Mouse (Mus musculus) hindbrain, embryonic 16.5 days (tissue): ENCODE results near the gene Mettl22. TPM values are rescaled to one million over a fixed set of nuclear protein-coding genes. Genes with fewer than 3 reads are reported as not detected.

ENCODE experiments used
- ATAC-seq: fragments of 200-750 bp; cut with Nextera tagmentation; 2 replicates; pipeline ENCODE4 v1.8.0; 2017; ENCODE audit warnings: moderate TSS enrichment, moderate library complexity
- H3K27ac ChIP-seq: fragments of 300-500 bp; sonication (generic); 2 replicates; pipeline ENCODE4 v1.5.1; 2014; ENCODE audit warnings: low read depth, mild to moderate bottlenecking, control low read depth, low read length, moderate library complexity
- H3K27me3 ChIP-seq: fragments of 300-500 bp; sonication (generic); replicated peaks from 2 replicates; pipeline ENCODE4 v1.6.1; 2014; ENCODE audit warnings: low read length; ENCODE audit not compliant: control insufficient read depth, insufficient read depth
- H3K36me3 ChIP-seq: fragments of 300-500 bp; sonication (generic); 2 replicates; pipeline ENCODE4 v1.6.1; 2014; ENCODE audit warnings: mild to moderate bottlenecking, low read length, moderate library complexity, mixed read lengths; ENCODE audit not compliant: control insufficient read depth, insufficient read depth
- H3K4me1 ChIP-seq: fragments of 300-500 bp; sonication (generic); 2 replicates; pipeline ENCODE4 v1.6.1; 2014; ENCODE audit warnings: low read depth, low read length; ENCODE audit not compliant: control insufficient read depth, insufficient read depth
- H3K4me2 ChIP-seq: fragments of 300-500 bp; sonication (generic); 2 replicates; pipeline ENCODE4 v1.6.1; 2014; ENCODE audit warnings: mild to moderate bottlenecking, low read length, control low read depth, moderate library complexity
- H3K4me3 ChIP-seq: fragments of 300-500 bp; sonication (generic); 2 replicates; pipeline ENCODE4 v1.5.1; 2014; ENCODE audit warnings: mild to moderate bottlenecking, low read length, control low read depth, moderate library complexity
- H3K9ac ChIP-seq: fragments of 300-500 bp; sonication (generic); 2 replicates; pipeline ENCODE4 v1.6.1; 2014; ENCODE audit warnings: low read depth, mild to moderate bottlenecking, control low read depth, low read length, moderate library complexity
- H3K9me3 ChIP-seq: fragments of 300-500 bp; sonication (generic); 2 replicates; pipeline ENCODE4 v1.6.1; 2014; ENCODE audit warnings: mild to moderate bottlenecking, low read length, moderate library complexity; ENCODE audit not compliant: control insufficient read depth
- WGBS: fragments of 180-500 bp; shearing (Covaris S2); extraction: QIAGEN DNeasy Blood & Tissue Kit; methylation state at CpG from one replicate; pipeline ENCODE4 v1.1.7; 2014; 5-methylcytosine and 5-hydroxymethylcytosine counted together
- polyA plus RNA-seq: library from polyadenylated mRNA; unstranded; fragments of >200 nt; fragmentation: Nextera tagmentation; extraction: Ambion mirVana; gene quantifications from 2 replicates; pipeline ENCODE4 v1.2.1, GENCODE M21; 2015

Gene Mettl22
- polyA plus RNA-seq, 1 experiment from 2014 or later, result 58.4 TPM

- WGBS, result 11% methylated on average over 11 of the region's 11 CpGs
- ATAC-seq, result peak; percentile 94
- Histone ChIP-seq H3K36me3 (no peaks in the 10 kb centered on the region), H3K4me2 (peak overlapping the region; percentile 4; the same call in 1 of the 2 replicates), H3K27me3 (no peaks in the 10 kb centered on the region), H3K4me3 (no peak overlapping the region), H3K9me3 (no peaks in the 10 kb centered on the region), H3K4me1 (peaks cover 21% of the 10 kb centered on the region), H3K9ac (peak overlapping the region; percentile 43; the same call in 1 of the 2 replicates), H3K27ac (peak overlapping the region; percentile 77)
Observed at GRCm38 (mm10) chr16:8523480-8524144, 53.0 kb downstream of the Mettl22 start.

DNA sequence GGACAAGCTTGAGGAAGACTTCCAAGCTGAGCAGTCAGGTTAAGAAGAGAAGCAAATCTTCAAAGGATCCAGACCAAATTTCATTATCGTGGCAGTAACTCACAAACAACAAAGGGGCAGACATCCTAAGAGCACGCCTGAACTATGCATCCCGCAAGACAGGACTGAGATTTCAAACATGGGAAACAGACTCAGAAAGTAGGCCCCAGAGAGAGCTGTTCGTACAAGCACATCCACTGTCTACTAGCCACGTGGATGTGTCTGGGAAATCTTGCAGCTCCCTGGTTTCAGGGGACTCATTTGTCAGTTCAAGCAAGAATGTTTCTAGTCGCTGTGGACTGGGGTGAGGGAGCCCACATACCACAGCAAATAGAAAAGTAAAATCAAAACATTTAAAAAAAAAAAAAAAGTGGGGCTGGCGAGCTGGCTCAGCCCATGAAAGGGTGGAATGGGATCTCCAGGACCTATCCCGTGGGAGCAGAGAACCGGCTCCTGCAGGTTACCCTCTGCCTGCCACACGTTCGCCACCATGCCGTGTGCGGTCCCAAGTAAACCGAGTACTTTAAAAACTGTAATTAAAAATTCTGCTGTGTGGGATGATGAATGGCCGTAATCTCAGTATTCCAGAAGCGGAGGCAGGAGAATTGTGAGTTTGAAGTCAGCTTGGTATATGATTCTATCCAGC is 53.7 kb downstream of the Mettl22 start:
- WGBS, result 41% methylated on average over 16 of the region's 16 CpGs
- Histone ChIP-seq H3K27me3 (no peaks in the 10 kb centered on the region), H3K9me3 (no peaks in the 10 kb centered on the region), H3K9ac (peak overlapping the region; percentile 43; the same call in 1 of the 2 replicates), H3K27ac (peak overlapping the region; percentile 77), H3K4me2 (0 out of 2 replicates have a peak overlapping the region, but pooled peaks have one; percentile 4), H3K36me3 (no peaks in the 10 kb centered on the region), H3K4me3 (no peak overlapping the region), H3K4me1 (peaks cover 21% of the 10 kb centered on the region)
- ATAC-seq, result peak; percentile 69

DNA sequence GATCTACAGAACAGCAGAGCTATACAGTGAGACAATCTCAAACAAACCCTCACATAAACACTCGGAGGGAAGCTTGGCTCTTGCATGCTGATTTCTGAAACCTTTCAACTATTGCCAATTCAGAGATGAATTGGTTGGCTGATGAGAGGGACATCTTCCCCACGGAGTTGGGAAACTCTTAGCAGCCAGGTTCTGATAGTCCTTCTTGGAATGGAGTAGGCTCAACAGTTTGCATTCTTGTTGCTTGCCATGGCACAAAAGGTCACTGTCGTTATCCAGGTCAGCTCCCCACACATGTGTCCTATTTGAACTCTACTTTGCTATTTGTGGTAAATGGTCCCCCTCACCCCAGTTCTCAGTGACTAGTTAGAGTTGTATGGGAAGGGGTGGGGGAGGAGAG is 54.7 kb downstream of the Mettl22 start:
- Histone ChIP-seq H3K36me3 (no peaks in the 10 kb centered on the region), H3K9ac (no peak overlapping the region), H3K4me1 (peaks cover 21% of the 10 kb centered on the region), H3K4me3 (no peak overlapping the region), H3K27ac (no peak overlapping the region), H3K27me3 (no peaks in the 10 kb centered on the region), H3K4me2 (no peak overlapping the region), H3K9me3 (no peaks in the 10 kb centered on the region)
- ATAC-seq, result no peak
- WGBS, result 57% methylated on average over 3 of the region's 3 CpGs

GRCm38 (mm10) chr16:8525877-8526276 is 55.3 kb downstream of the Mettl22 start:
- H3K36me3 ChIP-seq, result no peaks in the 10 kb centered on the region
- H3K4me3 ChIP-seq, result no peak overlapping the region
- no peak overlapping the region for H3K27ac ChIP-seq
- H3K4me1 ChIP-seq, result peaks cover 21% of the 10 kb centered on the region
- ATAC-seq, result no peak
- no peaks in the 10 kb centered on the region for H3K9me3 ChIP-seq
- H3K4me2 ChIP-seq, result no peak overlapping the region
- WGBS, result 74% methylated on average over 7 of the region's 7 CpGs
- no peak overlapping the region for H3K9ac ChIP-seq
- H3K27me3 ChIP-seq, result no peaks in the 10 kb centered on the region

DNA sequence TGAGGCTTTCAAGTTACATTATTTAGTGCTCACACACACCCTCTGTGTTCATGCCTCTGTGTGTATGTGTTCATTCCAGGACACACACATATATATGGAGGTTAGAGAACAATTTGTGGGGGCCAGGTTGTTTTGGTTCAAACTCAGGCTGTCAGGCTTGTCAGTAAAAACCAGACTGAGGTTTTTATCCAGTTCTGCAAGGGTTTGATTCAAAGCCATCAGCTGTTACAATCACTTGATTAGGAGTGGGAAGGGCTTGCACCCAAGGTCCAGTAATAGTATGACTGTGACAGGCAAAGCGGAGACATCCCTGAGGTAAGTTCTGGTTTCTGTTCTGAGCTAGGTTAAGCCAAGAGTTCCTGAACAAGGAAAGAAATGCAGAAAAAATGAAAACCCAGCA is 58.8 kb downstream of the Mettl22 start:
- no peak overlapping the region for H3K4me3 ChIP-seq
- H3K36me3 ChIP-seq, result no peaks in the 10 kb centered on the region
- no peaks in the 10 kb centered on the region for H3K27me3 ChIP-seq
- H3K27ac ChIP-seq, result no peak overlapping the region; the same call in 1 of the 2 replicates
- H3K9ac ChIP-seq, result no peak overlapping the region
- H3K9me3 ChIP-seq, result no peaks in the 10 kb centered on the region
- H3K4me2 ChIP-seq, result no peak overlapping the region
- WGBS, result 93% methylated on average over 1 of the region's 1 CpGs
- peaks cover 2% of the 10 kb centered on the region for H3K4me1 ChIP-seq
- no peak for ATAC-seq

GRCm38 (mm10) chr16:8530018-8530417 is 59.4 kb downstream of the Mettl22 start:
- H3K9me3 ChIP-seq, result no peaks in the 10 kb centered on the region
- no peaks in the 10 kb centered on the region for H3K27me3 ChIP-seq
- no peak for ATAC-seq
- peaks cover under 1% of the 10 kb centered on the region; the same call in 1 of the 2 replicates for H3K4me1 ChIP-seq
- H3K4me3 ChIP-seq, result no peak overlapping the region
- H3K9ac ChIP-seq, result no peak overlapping the region
- H3K4me2 ChIP-seq, result no peak overlapping the region
- no peak overlapping the region; the same call in 1 of the 2 replicates for H3K27ac ChIP-seq
- no peaks in the 10 kb centered on the region for H3K36me3 ChIP-seq
- 67% methylated on average over 14 of the region's 14 CpGs for WGBS

DNA sequence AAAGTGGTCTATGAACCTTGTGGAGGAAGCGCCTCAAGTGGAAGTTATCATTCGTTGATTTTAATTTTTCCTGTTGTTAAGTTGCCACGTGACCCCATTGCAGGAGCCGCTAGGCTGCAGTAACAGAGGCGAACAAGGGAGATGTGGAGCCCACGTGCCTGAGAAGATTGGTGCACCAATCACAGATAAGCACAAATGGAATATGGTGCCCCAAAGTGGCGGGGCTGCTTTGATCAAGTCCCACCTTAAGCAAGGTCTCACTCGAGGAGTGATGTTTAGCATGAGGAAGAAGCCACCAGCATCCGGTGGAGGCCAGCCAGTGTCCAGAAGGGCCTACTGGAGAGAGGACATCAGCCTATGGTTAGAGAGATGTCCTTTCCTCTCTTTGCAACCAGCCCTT is 61.9 kb downstream of the Mettl22 start:
- H3K27ac ChIP-seq, result no peak overlapping the region
- H3K4me1 ChIP-seq, result peaks cover 2% of the 10 kb centered on the region; the same call in 1 of the 2 replicates
- no peak overlapping the region for H3K4me3 ChIP-seq
- no peak overlapping the region for H3K4me2 ChIP-seq
- H3K27me3 ChIP-seq, result no peaks in the 10 kb centered on the region
- 91% methylated on average over 9 of the region's 9 CpGs for WGBS
- H3K36me3 ChIP-seq, result no peaks in the 10 kb centered on the region
- H3K9me3 ChIP-seq, result no peaks in the 10 kb centered on the region
- no peak for ATAC-seq
- no peak overlapping the region for H3K9ac ChIP-seq

GRCm38 (mm10) chr16:8532894-8533293 is 62.3 kb downstream of the Mettl22 start:
- Histone ChIP-seq H3K4me3 (no peak overlapping the region), H3K4me2 (no peak overlapping the region), H3K27me3 (no peaks in the 10 kb centered on the region), H3K36me3 (no peaks in the 10 kb centered on the region), H3K9me3 (no peaks in the 10 kb centered on the region), H3K9ac (no peak overlapping the region), H3K27ac (no peak overlapping the region), H3K4me1 (peaks cover 2% of the 10 kb centered on the region)
- WGBS, result 81% methylated on average over 7 of the region's 7 CpGs
- no peak for ATAC-seq

DNA sequence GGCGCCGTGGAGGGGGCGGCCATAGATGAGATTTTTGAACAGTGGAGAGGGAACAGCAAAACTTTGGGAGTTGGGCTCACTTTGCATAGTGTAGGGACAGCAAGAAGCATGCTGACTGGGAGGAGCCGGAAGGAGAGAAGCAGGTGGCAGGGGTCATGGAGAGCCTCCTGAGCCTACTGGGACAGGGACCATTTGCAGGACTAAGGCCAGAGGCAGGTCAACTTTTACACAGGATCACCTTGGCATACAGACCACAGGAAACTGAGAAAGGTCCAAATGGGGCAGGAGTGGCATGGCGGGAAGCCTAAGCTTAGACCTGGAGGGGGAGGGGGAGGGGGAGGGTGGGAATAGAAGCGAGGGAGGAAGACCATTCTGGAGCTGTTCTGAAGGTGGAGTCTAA is 62.9 kb downstream of the Mettl22 start:
- Histone ChIP-seq H3K4me1 (peaks cover 3% of the 10 kb centered on the region), H3K36me3 (no peaks in the 10 kb centered on the region), H3K4me2 (no peak overlapping the region), H3K4me3 (no peak overlapping the region), H3K9ac (no peak overlapping the region), H3K27me3 (no peaks in the 10 kb centered on the region), H3K9me3 (no peaks in the 10 kb centered on the region), H3K27ac (no peak overlapping the region)
- WGBS, result 95% methylated on average over 6 of the region's 6 CpGs
- ATAC-seq, result no peak
